Comparison of ENCODE assay signal across 8 mouse cellular contexts in the genomic region with DNA sequence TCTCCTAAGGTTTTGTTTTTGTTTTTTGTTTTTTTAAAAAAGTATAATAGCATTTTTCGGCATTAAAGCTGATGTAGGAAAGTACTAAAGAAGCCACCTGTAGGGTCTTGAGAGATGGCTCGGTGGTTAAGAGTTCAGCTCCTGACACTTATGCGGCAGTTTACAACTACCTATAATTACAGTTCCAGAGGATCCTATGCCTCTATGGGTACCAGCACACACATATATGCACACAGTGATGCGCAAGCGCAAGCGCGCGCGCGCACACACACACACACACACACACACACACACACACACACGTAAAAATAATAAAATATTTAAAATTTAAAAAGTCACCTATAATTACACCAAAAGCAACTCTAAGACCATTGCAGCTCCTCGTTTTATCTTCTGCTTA. TPM values are rescaled to one million over a fixed set of nuclear protein-coding genes. Genes with fewer than 3 reads are reported as not detected.
DNase-seq lines count a peak whose midpoint lies in the region; ATAC-seq and TF ChIP-seq lines count a peak whose summit lies in the region.

No protein-coding gene starts in this region.

- H3K4me3 ChIP-seq in lung, embryonic 15.5 days, result peak overlapping the region; percentile 70
- H3K4me3 ChIP-seq in limb, embryonic 14.5 days (replicated peaks; ENCODE audit: low read length), result peak overlapping the region; percentile 52

- no peak overlapping the region for H3K27ac ChIP-seq in lung, embryonic 15.5 days
- no peak overlapping the region for H3K27ac ChIP-seq in limb, embryonic 14.5 days (replicated peaks; ENCODE audit: low read depth, low read length)

- TF ChIP-seq POLR2A in limb, embryonic 14.5 days (IDR thresholded peaks at IDR 0.05; ENCODE audit: borderline replicate concordance, extremely low read depth, insufficient read depth, insufficient read length), result no peak

- 81% methylated on average over 12 of the region's 12 CpGs for WGBS in lung, embryonic 15.5 days
- WGBS in limb, embryonic 14.5 days, result 84% methylated on average over 12 of the region's 12 CpGs

- no peaks in the 10 kb centered on the region for H3K27me3 ChIP-seq in lung, embryonic 15.5 days
- no peaks in the 10 kb centered on the region for H3K27me3 ChIP-seq in limb, embryonic 14.5 days (ENCODE audit: control insufficient read depth, insufficient read depth, low read length)
- H3K27me3 ChIP-seq in splenic B cell, adult 2 months (ENCODE audit: control insufficient read depth, insufficient read depth, low read length, poor library complexity, severe bottlenecking), result no peaks in the 10 kb centered on the region

- no peaks in the 10 kb centered on the region for H3K4me1 ChIP-seq in lung, embryonic 15.5 days
- H3K4me1 ChIP-seq in limb, embryonic 14.5 days (ENCODE audit: control insufficient read depth, insufficient read depth, low read length), result 0 out of 2 replicates have a peak, but pooled peaks cover 2% of the 10 kb centered on the region

- peak overlapping the region; percentile 61; the same call in 1 of the 2 replicates for H3K9ac ChIP-seq in lung, embryonic 15.5 days
- no peak overlapping the region for H3K9ac ChIP-seq in limb, embryonic 14.5 days (ENCODE audit: low read depth, low read length, severe bottlenecking)

- DNase-seq in lung, adult 18-20 months, result no peak
- DNase-seq in limb, embryonic 14.5 days (ENCODE audit: low spot score), result no peak
- peak; percentile 34 for DNase-seq in splenic B cell, adult 2 months (ENCODE audit: low read depth, low spot score)
- DNase-seq in urinary bladder, postnatal 14 days (ENCODE audit: low spot score), result no peak
- DNase-seq in layer of hippocampus, adult 11-12 months (ENCODE audit: low spot score), result no peak
- DNase-seq in ovary, postnatal 10 days (ENCODE audit: low spot score), result no peak

- H3K9me3 ChIP-seq in lung, embryonic 15.5 days, result no peaks in the 10 kb centered on the region
- H3K9me3 ChIP-seq in limb, embryonic 14.5 days (ENCODE audit: control insufficient read depth, low read length), result no peaks in the 10 kb centered on the region

- ATAC-seq in lung, embryonic 15.5 days (ENCODE audit: borderline replicate concordance, extremely low read depth, low FRiP score, low TSS enrichment), result no peak
- peak; percentile 49 for ATAC-seq in erythroblast, adult 5-6 weeks (replicated peaks; ENCODE audit: low FRiP score, poor library complexity, severe bottlenecking)
- ATAC-seq in limb, embryonic 14.5 days (ENCODE audit: low FRiP score, low read depth), result no peak

- H3K4me2 ChIP-seq in lung, embryonic 15.5 days, result peak overlapping the region; percentile 91
- peak overlapping the region; percentile 80 for H3K4me2 ChIP-seq in limb, embryonic 14.5 days (replicated peaks; ENCODE audit: low read depth, low read length, severe bottlenecking)

- H3K36me3 ChIP-seq in lung, embryonic 15.5 days, result no peaks in the 10 kb centered on the region
- no peaks in the 10 kb centered on the region for H3K36me3 ChIP-seq in limb, embryonic 14.5 days (ENCODE audit: control insufficient read depth, insufficient read depth, low read length)
- no peaks in the 10 kb centered on the region for H3K36me3 ChIP-seq in splenic B cell, adult 2 months (ENCODE audit: control insufficient read depth, insufficient read depth, low read length, poor library complexity, severe bottlenecking)

RNA-seq across cellular contexts. Expression of a gene that starts 0.8 kb away (rescaled TPM):
- polyA plus RNA-seq in lung, embryonic 15.5 days (2015; fragmentation: Nextera tagmentation; extraction: Ambion mirVana), result 2.9 and 3.7 TPM in 2 replicates
- total RNA-seq in erythroblast, adult 5-6 weeks (2015; ENCODE audit: low replicate concordance), result 76.9 and 83.4 TPM in 2 replicates
- total RNA-seq in erythroblast, adult 5-6 weeks (2017; ENCODE audit: low replicate concordance), result 95.7 and 121 TPM in 2 replicates
- 1.7 and 3.4 TPM in 2 replicates for polyA plus RNA-seq in limb, embryonic 14.5 days (2012; rRNA removed)
- 1.4 and 2.2 TPM in 2 replicates for polyA plus RNA-seq in limb, embryonic 14.5 days (2014; fragmentation: Nextera tagmentation; extraction: Ambion mirVana)

RNA-seq across cellular contexts. Expression of a gene that starts 46.3 kb away (rescaled TPM):
- 5.9 and 6.4 TPM in 2 replicates for polyA plus RNA-seq in lung, embryonic 15.5 days (2015; fragmentation: Nextera tagmentation; extraction: Ambion mirVana)
- total RNA-seq in erythroblast, adult 5-6 weeks (2015; ENCODE audit: low replicate concordance), result 0.38 and 1.0 TPM in 2 replicates
- total RNA-seq in erythroblast, adult 5-6 weeks (2017; ENCODE audit: low replicate concordance), result 1.4 and 1.7 TPM in 2 replicates
- polyA plus RNA-seq in limb, embryonic 14.5 days (2012; rRNA removed), result 4.0 and 4.2 TPM in 2 replicates
- 3.4 and 4.7 TPM in 2 replicates for polyA plus RNA-seq in limb, embryonic 14.5 days (2014; fragmentation: Nextera tagmentation; extraction: Ambion mirVana)
